Mouse (Mus musculus): ENCODE data around the gene Dscaml1. TPM values are rescaled to one million over a fixed set of nuclear protein-coding genes. Genes with fewer than 3 reads are reported as not detected.

Gene Dscaml1
- polyA plus RNA-seq, 1 experiment: not detected

- no peak overlapping the region for H3K4me3 ChIP-seq (ENCODE audit: insufficient read depth, low read length)
- TF ChIP-seq CTCF (IDR thresholded peaks at IDR 0.05; ENCODE audit: borderline replicate concordance, insufficient read depth, low read length) (no peak), POLR2A (IDR thresholded peaks at IDR 0.05; ENCODE audit: low read depth, low read length) (no peak)
- no peak overlapping the region for H3K27ac ChIP-seq (ENCODE audit: insufficient read depth, low read length)
- H3K4me1 ChIP-seq (ENCODE audit: control insufficient read depth, insufficient read depth, low read length): no peaks in the 10 kb centered on the region
Observed at GRCm38 (mm10) chr9:45599377-45599776, 172.9 kb downstream of the Dscaml1 start.

- Histone ChIP-seq H3K27ac (ENCODE audit: insufficient read depth, low read length) (no peak overlapping the region), H3K4me1 (ENCODE audit: control insufficient read depth, insufficient read depth, low read length) (no peaks in the 10 kb centered on the region), H3K4me3 (ENCODE audit: insufficient read depth, low read length) (no peak overlapping the region)
- TF ChIP-seq POLR2A (IDR thresholded peaks at IDR 0.05; ENCODE audit: low read depth, low read length): no peak
- no peak for TF ChIP-seq CTCF (IDR thresholded peaks at IDR 0.05; ENCODE audit: borderline replicate concordance, insufficient read depth, low read length)
Observed at GRCm38 (mm10) chr9:45607337-45607736, 180.9 kb downstream of the Dscaml1 start.

GRCm38 (mm10) chr9:45608097-45609031 is 181.9 kb downstream of the Dscaml1 start:
- no peak overlapping the region for H3K27ac ChIP-seq (ENCODE audit: insufficient read depth, low read length)
- no peak for TF ChIP-seq POLR2A (IDR thresholded peaks at IDR 0.05; ENCODE audit: low read depth, low read length)
- TF ChIP-seq CTCF (IDR thresholded peaks at IDR 0.05; ENCODE audit: borderline replicate concordance, insufficient read depth, low read length): no peak
- no peaks in the 10 kb centered on the region for H3K4me1 ChIP-seq (ENCODE audit: control insufficient read depth, insufficient read depth, low read length)
- no peak overlapping the region for H3K4me3 ChIP-seq (ENCODE audit: insufficient read depth, low read length)

- TF ChIP-seq POLR2A (IDR thresholded peaks at IDR 0.05; ENCODE audit: low read depth, low read length) (no peak), CTCF (IDR thresholded peaks at IDR 0.05; ENCODE audit: borderline replicate concordance, insufficient read depth, low read length) (no peak)
- Histone ChIP-seq H3K4me1 (ENCODE audit: control insufficient read depth, insufficient read depth, low read length) (no peaks in the 10 kb centered on the region), H3K27ac (ENCODE audit: insufficient read depth, low read length) (no peak overlapping the region)
Observed at GRCm38 (mm10) chr9:45610336-45611060, 184.1 kb downstream of the Dscaml1 start.

GRCm38 (mm10) chr9:45614616-45615015 is 188.2 kb downstream of the Dscaml1 start:
- H3K4me1 ChIP-seq (ENCODE audit: control insufficient read depth, insufficient read depth, low read length): no peaks in the 10 kb centered on the region
- no peak for TF ChIP-seq POLR2A (IDR thresholded peaks at IDR 0.05; ENCODE audit: low read depth, low read length)
- TF ChIP-seq CTCF (IDR thresholded peaks at IDR 0.05; ENCODE audit: borderline replicate concordance, insufficient read depth, low read length): no peak
- no peak overlapping the region for H3K27ac ChIP-seq (ENCODE audit: insufficient read depth, low read length)
- H3K4me3 ChIP-seq (ENCODE audit: insufficient read depth, low read length): no peak overlapping the region

More at GRCm38 (mm10) chr9:45610336-45611060, 184.1 kb downstream of the Dscaml1 start:
- no peak overlapping the region for H3K4me3 ChIP-seq (ENCODE audit: insufficient read depth, low read length)

GRCm38 (mm10) chr9:45617889-45618288 is 191.5 kb downstream of the Dscaml1 start:
- H3K27ac ChIP-seq (ENCODE audit: insufficient read depth, low read length): no peak overlapping the region
- no peak overlapping the region for H3K4me3 ChIP-seq (ENCODE audit: insufficient read depth, low read length)
- H3K4me1 ChIP-seq (ENCODE audit: control insufficient read depth, insufficient read depth, low read length): no peaks in the 10 kb centered on the region
- TF ChIP-seq POLR2A (IDR thresholded peaks at IDR 0.05; ENCODE audit: low read depth, low read length) (no peak), CTCF (IDR thresholded peaks at IDR 0.05; ENCODE audit: borderline replicate concordance, insufficient read depth, low read length) (no peak)

GRCm38 (mm10) chr9:45618443-45618842 is 192.0 kb downstream of the Dscaml1 start:
- Histone ChIP-seq H3K4me3 (ENCODE audit: insufficient read depth, low read length) (no peak overlapping the region), H3K4me1 (ENCODE audit: control insufficient read depth, insufficient read depth, low read length) (no peaks in the 10 kb centered on the region), H3K27ac (ENCODE audit: insufficient read depth, low read length) (no peak overlapping the region)
- TF ChIP-seq POLR2A (IDR thresholded peaks at IDR 0.05; ENCODE audit: low read depth, low read length): no peak
- TF ChIP-seq CTCF (IDR thresholded peaks at IDR 0.05; ENCODE audit: borderline replicate concordance, insufficient read depth, low read length): no peak

GRCm38 (mm10) chr9:45620049-45620448 is 193.6 kb downstream of the Dscaml1 start:
- TF ChIP-seq POLR2A (IDR thresholded peaks at IDR 0.05; ENCODE audit: low read depth, low read length): no peak
- no peak for TF ChIP-seq CTCF (IDR thresholded peaks at IDR 0.05; ENCODE audit: borderline replicate concordance, insufficient read depth, low read length)
- Histone ChIP-seq H3K4me3 (ENCODE audit: insufficient read depth, low read length) (no peak overlapping the region), H3K27ac (ENCODE audit: insufficient read depth, low read length) (no peak overlapping the region), H3K4me1 (ENCODE audit: control insufficient read depth, insufficient read depth, low read length) (no peaks in the 10 kb centered on the region)

GRCm38 (mm10) chr9:45620920-45621319 is 194.5 kb downstream of the Dscaml1 start:
- no peak overlapping the region for H3K27ac ChIP-seq (ENCODE audit: insufficient read depth, low read length)
- no peak overlapping the region for H3K4me3 ChIP-seq (ENCODE audit: insufficient read depth, low read length)
- TF ChIP-seq CTCF (IDR thresholded peaks at IDR 0.05; ENCODE audit: borderline replicate concordance, insufficient read depth, low read length) (no peak), POLR2A (IDR thresholded peaks at IDR 0.05; ENCODE audit: low read depth, low read length) (no peak)
- H3K4me1 ChIP-seq (ENCODE audit: control insufficient read depth, insufficient read depth, low read length): no peaks in the 10 kb centered on the region
